Mouse (Mus musculus) hindbrain, embryonic 10.5 days (tissue): ENCODE measurements around the gene Spg7. TPM values are rescaled to one million over a fixed set of nuclear protein-coding genes. Genes with fewer than 3 reads are reported as not detected.

Experiments
- polyA plus RNA-seq: library from polyadenylated mRNA; unstranded; fragments of >200 nt; fragmentation: Nextera tagmentation; extraction: Ambion mirVana; gene quantifications from 2 replicates; pipeline ENCODE4 v1.2.1, GENCODE M21; 2016

The Spg7 gene
- polyA plus RNA-seq, 1 experiment from 2014 or later, result 56.6 TPM

Other genes starting within 250 kb of the Spg7 start
- gene Cdh15, start 215.0 kb upstream of the Spg7 start, polyA plus RNA-seq, result 0.80 and 1.2 TPM in 2 replicates
- gene Ankrd11, start 20.7 kb upstream of the Spg7 start, polyA plus RNA-seq, result 31.4 and 34.3 TPM in 2 replicates
- gene Rpl13, start 39.4 kb downstream of the Spg7 start, polyA plus RNA-seq, result 1,248 and 1,330 TPM in 2 replicates
- gene Cpne7, start 54.4 kb downstream of the Spg7 start, polyA plus RNA-seq, result 0.12 and 0.63 TPM in 2 replicates
- gene Sult5a1, start 95.4 kb downstream of the Spg7 start, polyA plus RNA-seq, result 4.3 and 5.8 TPM in 2 replicates
- 3.2 and 4.9 TPM in 2 replicates for gene Dpep1, start 123.3 kb downstream of the Spg7 start, polyA plus RNA-seq
- gene Chmp1a, start 149.8 kb downstream of the Spg7 start, polyA plus RNA-seq, result 142 and 158 TPM in 2 replicates
- 5.3 and 5.7 TPM in 2 replicates for gene Spata33, start 149.9 kb downstream of the Spg7 start, polyA plus RNA-seq
- 36.7 and 37.2 TPM in 2 replicates for gene Cdk10, start 161.9 kb downstream of the Spg7 start, polyA plus RNA-seq
- gene Spata2l, start 173.3 kb downstream of the Spg7 start, polyA plus RNA-seq, result 2.3 and 3.3 TPM in 2 replicates
- gene Zfp276, start 191.3 kb downstream of the Spg7 start, polyA plus RNA-seq, result 30.6 and 36.0 TPM in 2 replicates
- gene Vps9d1, start 191.4 kb downstream of the Spg7 start, polyA plus RNA-seq, result 26.8 and 31.7 TPM in 2 replicates